Mouse (Mus musculus) urinary bladder, adult 2 months (tissue): Measurements from ENCODE around the gene Tfeb. TPM values are rescaled to one million over a fixed set of nuclear protein-coding genes. Genes with fewer than 3 reads are reported as not detected.

Experiments used
- DNase-seq: peaks from one replicate; pipeline ENCODE4 v3.0.0; 2022; ENCODE audit warnings: low spot score
- polyA plus RNA-seq: library from polyadenylated mRNA; depleted of rRNA; stranded (reverse); fragments of >200 nt; gene quantifications from 2 replicates; pipeline ENCODE4 v1.2.3, GENCODE M21; 2012

The Tfeb gene
- polyA plus RNA-seq, 1 experiment, result 14.5 TPM

DNA sequence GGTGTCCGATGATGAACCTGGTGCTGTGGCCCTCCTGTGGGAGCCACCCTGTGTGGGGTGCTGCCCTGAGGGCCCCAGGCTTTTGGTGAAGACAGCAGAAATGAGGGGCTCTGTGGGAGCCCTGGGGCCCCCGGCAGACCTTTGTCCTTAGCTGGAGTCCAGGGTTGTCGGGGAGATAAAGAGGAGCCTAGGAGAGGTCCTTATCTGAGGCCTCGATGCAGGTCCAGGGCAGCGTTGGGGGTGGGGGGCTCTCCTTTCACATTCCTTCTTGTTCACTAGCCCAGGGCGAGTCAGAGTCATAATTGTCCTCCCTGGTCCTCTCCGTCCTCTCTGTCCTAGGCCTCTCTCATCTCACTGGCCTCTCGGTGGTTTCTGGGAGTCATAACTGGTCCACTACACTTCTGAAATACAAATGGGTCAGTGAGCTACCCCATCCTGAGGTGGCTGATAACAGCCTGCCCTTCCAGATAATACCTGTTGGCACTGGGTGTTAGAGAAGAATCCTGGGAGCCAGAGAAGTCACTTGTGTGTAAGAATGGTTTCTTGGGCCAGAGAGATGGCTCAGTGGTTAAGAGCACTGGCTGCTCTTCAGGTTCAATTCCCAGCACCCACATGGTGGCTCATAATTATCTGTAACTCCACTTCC is 16.4 kb downstream of the Tfeb start:
- no peak for DNase-seq

- DNase-seq, result no peak
These were observed 17.4 kb downstream of the Tfeb start for GRCm38 (mm10) chr17:47754246-47754645.

GRCm38 (mm10) chr17:47756366-47756765 is 19.5 kb downstream of the Tfeb start:
- no peak for DNase-seq

DNA sequence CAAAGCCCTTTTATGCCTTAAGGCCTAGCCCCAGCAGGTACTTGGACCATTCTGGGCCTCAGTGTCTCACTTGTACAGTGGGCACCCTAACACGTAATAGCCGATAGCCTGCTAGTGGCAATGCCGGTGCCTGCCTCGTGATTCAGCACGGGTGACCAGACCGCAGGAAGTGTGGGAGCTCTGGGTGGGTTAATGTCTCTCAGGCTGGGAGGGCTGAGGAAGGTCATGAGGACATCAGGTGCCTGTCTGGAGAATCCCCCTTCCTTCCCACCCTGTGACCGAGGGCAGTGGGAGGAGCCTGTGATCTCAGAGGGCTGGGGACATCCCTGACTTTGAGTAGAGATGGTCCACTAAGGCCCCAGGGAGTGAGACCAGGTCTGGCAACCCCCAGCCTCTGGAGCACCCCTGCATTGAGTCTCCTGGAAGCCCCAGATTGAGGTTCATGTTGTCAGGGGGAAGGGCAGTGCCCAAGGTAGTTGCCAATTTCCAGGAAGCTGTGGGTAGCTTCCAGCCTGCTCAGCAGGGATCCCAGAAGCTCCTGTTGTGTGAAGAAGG is 20.3 kb downstream of the Tfeb start:
- no peak for DNase-seq

DNA sequence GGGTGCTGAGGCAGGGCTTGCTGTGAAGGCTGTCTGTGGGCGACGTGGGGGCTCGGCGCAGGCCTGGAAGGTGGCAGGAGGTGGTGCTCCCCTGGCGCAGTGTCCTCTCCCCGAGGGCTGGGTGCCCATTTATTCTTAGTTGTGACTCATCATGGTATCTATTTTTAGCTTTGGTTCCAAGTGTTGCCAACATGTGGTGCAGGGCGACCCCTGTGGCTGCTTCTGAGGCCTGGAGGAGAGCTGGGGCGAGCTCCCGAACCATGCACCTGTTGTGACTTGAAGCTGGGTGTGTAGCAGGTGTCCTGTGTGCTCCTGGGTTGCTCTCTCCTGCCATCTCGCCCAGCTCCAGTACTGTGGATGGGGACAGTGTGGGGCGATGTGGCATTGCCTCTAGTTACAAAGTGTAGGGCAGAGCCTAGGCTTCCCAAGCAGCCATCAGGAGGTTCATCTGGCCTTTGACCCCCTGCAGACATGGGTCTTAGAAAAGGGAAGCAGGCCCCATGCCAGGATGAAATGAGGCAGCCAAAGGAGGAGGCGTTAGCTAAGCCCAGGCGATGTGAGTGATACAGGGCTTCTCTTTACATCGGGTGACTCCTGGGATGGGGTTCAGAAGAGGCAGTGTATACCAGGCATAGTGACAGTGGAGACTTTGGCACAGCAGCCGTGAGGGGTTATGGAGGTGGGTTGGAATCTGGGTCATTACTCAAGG is 23.0 kb downstream of the Tfeb start:
- DNase-seq, result no peak

DNA sequence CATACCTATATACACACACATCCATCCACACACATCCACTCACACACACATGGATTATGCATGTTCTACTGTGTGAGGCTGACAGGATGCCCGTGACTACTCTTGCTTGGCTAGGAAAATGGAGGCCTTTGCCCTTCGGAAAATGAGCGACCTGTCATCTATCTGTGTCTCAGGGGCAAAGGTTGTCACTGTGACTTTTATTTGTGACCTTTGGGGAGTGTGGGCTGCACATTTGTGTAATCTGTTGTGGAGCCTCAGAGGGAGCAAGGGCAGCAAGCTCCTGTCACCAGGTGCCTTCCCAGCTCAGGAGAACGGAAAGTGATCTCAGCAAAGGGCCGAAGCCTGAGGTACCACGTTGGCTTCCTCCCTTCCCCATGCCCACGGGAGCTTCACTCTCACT is 25.2 kb downstream of the Tfeb start:
- DNase-seq, result no peak

DNA sequence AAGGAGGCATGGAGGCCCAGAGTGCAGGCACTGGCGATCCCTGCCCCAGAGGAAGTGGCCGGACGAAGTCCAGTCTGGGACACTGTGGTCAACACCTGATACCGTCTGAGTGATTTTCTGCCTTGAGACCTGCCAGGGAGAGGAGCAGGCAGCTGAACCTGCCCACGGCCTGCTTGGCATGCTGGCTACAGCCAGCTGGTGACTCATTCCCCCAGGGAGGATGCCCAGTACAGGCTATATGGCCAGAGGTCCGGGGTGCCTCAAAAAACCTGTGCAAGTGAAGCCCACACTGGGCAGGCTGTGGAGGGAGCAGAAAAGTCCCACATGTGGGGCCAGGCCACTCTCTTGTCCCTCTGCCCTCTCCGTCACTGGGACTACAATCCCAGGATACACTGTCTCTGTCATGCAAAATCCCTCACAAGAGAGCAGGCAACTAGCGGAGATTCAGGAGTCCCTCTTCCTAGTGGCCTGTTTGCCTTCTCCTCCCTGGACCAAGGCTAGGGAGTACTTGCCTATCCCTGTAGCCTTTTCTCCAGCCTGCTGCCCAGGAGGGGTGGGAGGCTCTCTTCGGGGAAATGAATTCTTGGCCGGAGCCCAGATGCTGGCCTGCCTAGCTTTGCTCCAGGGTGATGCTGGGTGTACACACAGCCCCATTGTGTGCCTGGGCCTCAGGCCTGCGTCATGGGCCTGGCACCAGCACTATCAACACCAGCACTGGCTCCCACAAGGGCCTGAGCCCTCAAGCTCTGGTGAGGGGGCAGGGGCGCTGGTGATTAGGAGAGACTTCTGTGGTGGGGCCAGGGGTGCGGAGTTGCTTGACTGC is 25.9 kb downstream of the Tfeb start:
- no peak for DNase-seq

GRCm38 (mm10) chr17:47765986-47766385 is 29.2 kb downstream of the Tfeb start:
- DNase-seq, result no peak

GRCm38 (mm10) chr17:47766407-47767043 is 29.7 kb downstream of the Tfeb start:
- DNase-seq, result no peak

- DNase-seq, result no peak
These were observed 30.2 kb downstream of the Tfeb start for GRCm38 (mm10) chr17:47767081-47767455.

DNA sequence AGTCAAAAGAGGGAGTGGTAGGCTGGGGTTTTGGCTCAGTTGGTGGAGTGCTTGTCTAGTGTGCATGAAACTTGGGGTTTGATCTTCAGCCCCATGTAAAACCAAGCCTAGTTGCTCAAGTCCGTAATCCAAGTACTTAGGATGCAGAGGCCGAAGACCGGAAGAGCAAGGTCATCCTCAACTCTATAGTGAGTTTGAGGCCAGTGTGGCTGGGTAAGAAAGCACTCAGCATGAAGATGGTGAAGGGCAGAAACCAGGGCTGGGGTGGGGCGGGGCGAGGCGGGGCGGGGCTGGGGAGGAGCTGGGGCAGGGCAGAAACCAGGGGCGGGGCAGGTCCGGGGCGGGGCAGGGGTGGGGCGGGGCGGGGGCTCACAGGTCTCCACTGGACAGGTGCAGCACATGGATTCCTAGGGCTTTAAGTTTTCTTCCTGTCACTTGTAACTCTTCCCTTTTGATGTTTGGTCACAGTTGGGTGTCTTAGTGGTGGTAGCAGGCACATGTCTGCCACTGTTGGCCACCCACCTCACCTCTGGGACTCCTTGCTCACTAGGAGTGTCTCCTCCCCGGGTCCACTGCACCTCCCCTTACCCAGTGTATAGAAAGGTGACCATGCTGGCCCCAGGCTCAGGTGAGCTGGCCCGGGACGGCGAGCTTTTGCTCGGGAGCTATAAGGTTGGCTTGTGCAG is 30.8 kb downstream of the Tfeb start:
- DNase-seq, result no peak

GRCm38 (mm10) chr17:47768707-47769276 is 32.0 kb downstream of the Tfeb start:
- DNase-seq, result no peak

DNA sequence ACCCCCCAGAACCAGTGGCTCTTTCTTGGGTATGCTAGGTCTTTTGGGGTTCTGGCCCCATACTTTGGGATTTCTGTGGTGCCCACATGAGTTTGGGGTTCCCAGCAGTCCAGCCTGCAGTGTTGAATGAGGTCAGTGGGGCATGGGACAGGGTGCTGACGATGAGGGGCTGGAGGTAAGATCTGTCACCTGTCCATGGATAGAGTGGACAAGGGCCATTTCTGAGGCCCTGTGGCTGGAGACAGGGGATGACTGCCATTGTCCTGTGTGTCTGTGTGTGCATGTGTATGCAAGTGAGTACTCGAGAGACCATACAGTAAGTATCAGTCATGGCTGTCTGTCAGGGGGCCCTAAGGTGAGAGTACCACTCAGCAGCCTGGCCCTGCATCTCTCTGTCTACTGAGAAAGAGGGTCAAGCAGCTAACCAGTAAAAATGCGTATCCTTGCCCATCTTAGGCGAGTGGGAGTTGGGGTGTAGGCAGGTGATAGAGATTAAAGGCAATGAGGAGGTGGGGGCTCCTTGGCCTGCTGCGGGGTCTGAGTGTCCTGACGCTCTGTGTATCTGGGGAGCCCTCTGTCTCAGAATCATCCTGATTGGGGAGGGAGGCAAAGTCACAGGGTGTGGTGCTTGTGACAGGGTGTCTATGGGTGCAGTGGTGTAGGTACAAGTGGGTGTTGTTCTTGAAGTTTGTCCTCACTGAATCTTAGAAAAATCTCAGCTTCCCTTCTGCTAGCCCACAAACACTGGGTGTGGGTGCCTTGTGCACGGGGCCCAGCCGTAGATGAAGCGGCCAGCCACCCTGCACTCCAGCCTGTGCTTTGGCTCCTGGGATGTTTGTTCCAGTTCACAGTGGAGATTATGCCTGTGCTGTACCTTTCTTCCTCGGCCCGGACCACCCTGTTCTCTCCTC is 32.8 kb downstream of the Tfeb start:
- no peak for DNase-seq

- no peak for DNase-seq
These were observed 36.8 kb downstream of the Tfeb start for GRCm38 (mm10) chr17:47773604-47774003.

- no peak for DNase-seq
These were observed 40.3 kb downstream of the Tfeb start for GRCm38 (mm10) chr17:47777141-47777540.

DNA sequence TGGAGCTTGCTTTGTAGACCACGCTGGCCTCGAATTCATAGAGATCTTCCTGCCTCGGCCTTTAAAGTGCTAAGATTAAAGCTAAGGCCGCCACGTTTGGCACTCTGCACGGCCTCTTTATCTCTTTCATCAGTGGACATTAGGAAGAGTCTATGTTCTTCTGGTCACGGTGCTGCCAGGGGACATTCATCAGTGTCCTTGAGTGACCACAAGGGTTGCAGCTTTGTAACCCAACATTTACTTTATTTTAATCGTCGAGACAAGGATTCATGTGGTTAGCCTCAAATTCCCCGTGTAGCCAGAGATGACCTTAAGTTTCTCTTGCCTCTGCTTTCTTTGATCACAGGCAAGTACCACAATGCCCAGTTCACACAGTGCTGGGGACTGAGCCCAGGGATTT is 43.6 kb downstream of the Tfeb start:
- no peak for DNase-seq

DNA sequence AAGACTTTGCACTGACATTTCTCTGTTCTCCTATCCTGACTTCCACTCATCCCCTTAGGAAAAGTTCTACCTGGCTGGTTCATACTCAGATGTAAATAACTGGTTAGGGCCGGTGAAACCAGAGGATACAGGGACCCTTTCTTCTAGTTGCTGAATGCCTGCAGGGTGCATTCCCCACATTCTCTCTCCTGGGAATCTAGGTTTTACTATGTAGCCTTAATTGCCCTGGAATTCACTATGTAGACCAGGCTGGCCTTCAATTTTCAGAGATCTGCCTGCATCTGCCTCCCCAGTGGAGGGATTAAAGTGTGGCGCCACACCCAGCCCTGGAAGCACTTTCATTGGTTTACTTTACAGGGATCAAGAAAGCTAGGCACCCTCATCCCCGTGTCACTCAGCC is 45.7 kb downstream of the Tfeb start:
- no peak for DNase-seq

- no peak for DNase-seq
These were observed 46.8 kb downstream of the Tfeb start for GRCm38 (mm10) chr17:47783445-47784223.

GRCm38 (mm10) chr17:47784411-47784810 is 47.6 kb downstream of the Tfeb start:
- DNase-seq, result no peak
